9 mouse cellular contexts compared by ENCODE assay signal in the genomic region with DNA sequence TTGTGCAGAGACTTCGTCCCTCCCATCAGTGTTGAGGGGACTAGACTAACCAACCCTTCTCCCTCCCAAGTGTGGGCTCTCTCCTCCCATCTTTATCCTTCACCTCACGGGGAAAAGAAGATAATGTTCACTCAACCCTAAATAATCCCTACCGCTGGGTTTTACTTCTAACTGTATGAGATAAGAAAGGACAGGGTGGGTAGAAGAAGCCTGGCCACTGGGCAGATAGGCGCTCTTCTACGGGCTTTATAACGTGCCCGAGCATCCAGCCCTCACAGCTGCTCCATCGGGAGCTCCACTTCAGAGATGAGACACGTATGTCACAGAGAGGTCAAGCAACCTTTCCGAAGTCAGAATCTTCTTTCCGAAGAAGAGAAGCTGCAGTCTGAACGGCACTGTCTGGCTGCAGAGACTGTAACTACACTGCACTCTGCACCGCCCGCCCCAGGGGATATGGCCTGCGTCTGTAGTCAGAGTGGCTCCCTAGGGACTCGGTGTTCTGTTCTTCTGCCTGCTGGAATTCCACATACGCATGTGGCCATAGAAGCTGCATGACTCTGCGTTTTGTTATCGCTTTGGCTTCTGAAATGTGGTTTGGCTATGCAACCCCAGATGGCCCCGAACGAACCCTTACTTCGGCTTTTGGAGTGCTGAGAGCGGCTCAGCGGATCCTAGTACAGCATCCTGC. TPM values are rescaled to one million over a fixed set of nuclear protein-coding genes. Genes with fewer than 3 reads are reported as not detected.
DNase-seq lines count a peak whose midpoint lies in the region; ATAC-seq and TF ChIP-seq lines count a peak whose summit lies in the region.
"Had no signal": no experiment of that assay in that cellular context is flagged by ENCODE, and none has a peak within 500 bp of the region (broad histone marks: within the 10 kb centered on the region; RNA-seq: fewer than 3 reads in every experiment).

No protein-coding gene starts in this region.

- H3K36me3 ChIP-seq in ES-E14 (ENCODE audit: control insufficient read depth, insufficient read depth, low read length, poor library complexity, severe bottlenecking) = peaks cover 28% of the 10 kb centered on the region
- H3K36me3 ChIP-seq in heart, embryonic 10.5 days = peaks cover 57% of the 10 kb centered on the region
- peaks cover 32% of the 10 kb centered on the region for H3K36me3 ChIP-seq in liver, embryonic 13.5 days

- ATAC-seq in liver, embryonic 13.5 days (ENCODE audit: low read depth) = peak; percentile 88
- ATAC-seq: midbrain, embryonic 13.5 days had no signal

- H3K27ac ChIP-seq in ES-E14 (ENCODE audit: insufficient read depth, low read depth, low read length, poor library complexity, severe bottlenecking) = no peak overlapping the region
- peak overlapping the region; percentile 25; the same call in 1 of the 2 replicates for H3K27ac ChIP-seq in heart, embryonic 10.5 days
- H3K27ac ChIP-seq in liver, embryonic 13.5 days = peak overlapping the region; percentile 81
- H3K27ac ChIP-seq: midbrain, embryonic 13.5 days had no signal

- H3K4me2 ChIP-seq in liver, embryonic 13.5 days = peak overlapping the region; percentile 69
- H3K4me2 ChIP-seq: midbrain, embryonic 13.5 days had no signal

- no peak overlapping the region for H3K9ac ChIP-seq in ES-E14 (ENCODE audit: insufficient read depth, low read depth, low read length, poor library complexity, severe bottlenecking)
- peak overlapping the region; percentile 57 for H3K9ac ChIP-seq in liver, embryonic 13.5 days
- H3K9ac ChIP-seq: midbrain, embryonic 13.5 days had no signal

- H3K4me3 ChIP-seq in ES-E14 (ENCODE audit: insufficient read depth in 1 of 2, low read depth in 1 of 2, low read length in 2 of 2, poor library complexity in 1 of 2, severe bottlenecking in 1 of 2) = no peak overlapping the region
- no peak overlapping the region for H3K4me3 ChIP-seq in heart, embryonic 10.5 days
- H3K4me3 ChIP-seq in liver, embryonic 13.5 days (replicated peaks) = peak overlapping the region; percentile 42
- H3K4me3 ChIP-seq: midbrain, embryonic 13.5 days had no signal

- 68% methylated on average over 24 of the region's 24 CpGs for WGBS in heart, embryonic 10.5 days
- 32% methylated on average over 24 of the region's 24 CpGs for WGBS in liver, embryonic 13.5 days (ENCODE audit: insufficient replicate concordance)

- H3K4me1 ChIP-seq in ES-E14 (ENCODE audit: control insufficient read depth in 2 of 2, insufficient read depth in 2 of 2, low read length in 2 of 2, poor library complexity in 1 of 2) = peaks cover 0 to 5% of the 10 kb centered on the region in 2 experiments; a peak in 1 of 4 replicates
- peaks cover 22% of the 10 kb centered on the region for H3K4me1 ChIP-seq in heart, embryonic 10.5 days
- H3K4me1 ChIP-seq in liver, embryonic 13.5 days (replicated peaks) = peaks cover 57% of the 10 kb centered on the region

- no peak for DNase-seq in ES-E14 (ENCODE audit: low read depth, low spot score)
- peak; percentile 91 for DNase-seq in MN1 (ENCODE audit: low spot score)
- no peak for DNase-seq in heart, embryonic 10.5 days (ENCODE audit: low spot score)
- DNase-seq in liver, embryonic 13.5 days = no peak
- DNase-seq in left cerebral cortex, adult 9 months (ENCODE audit: low spot score in 2 of 2) = no peak
- DNase-seq in layer of hippocampus, adult 9-10 months (ENCODE audit: low spot score) = no peak
- DNase-seq in adrenal gland, adult (ENCODE audit: inconsistent age in 2 of 2, low spot score in 1 of 2) = no peak
- DNase-seq: cerebellum, adult 11 months had no signal

- H3K9me3 ChIP-seq in ES-E14 (ENCODE audit: control insufficient read depth, insufficient read depth, low read depth, low read length) = no peaks in the 10 kb centered on the region
- H3K9me3 ChIP-seq in heart, embryonic 10.5 days = no peaks in the 10 kb centered on the region
- H3K9me3 ChIP-seq in liver, embryonic 13.5 days (replicated peaks) = no peaks in the 10 kb centered on the region
- H3K9me3 ChIP-seq: midbrain, embryonic 13.5 days had no signal

- in situ Hi-C loops in ES-E14 (cut with MboI; ENCODE audit: low sequenced_read_pairs in 2 of 2, unreplicated experiment in 2 of 2) = loop anchor here in 1 of 2 experiments (25.0 kb wide), 1 partner anchor 294 kb away; no protein-coding TSS in a partner anchor

- no peaks in the 10 kb centered on the region for H3K27me3 ChIP-seq in heart, embryonic 10.5 days (ENCODE audit: insufficient read depth, poor library complexity, severe bottlenecking)
- H3K27me3 ChIP-seq in liver, embryonic 13.5 days = no peaks in the 10 kb centered on the region
- H3K27me3 ChIP-seq: midbrain, embryonic 13.5 days had no signal

TF ChIP-seq in ES-E14, 5 proteins besides CTCF, POLR2A, EP300 and RAD21:
- TF ChIP-seq MAFK (IDR thresholded peaks at IDR 0.05; ENCODE audit: insufficient read depth, low read depth, low read length) (0 out of 2 replicates have a peak, but pooled peaks have one; percentile 36), ZNF384 (IDR thresholded peaks at IDR 0.05; ENCODE audit: low read depth, low read length) (no peak), ZC3H11A (IDR thresholded peaks at IDR 0.05; ENCODE audit: borderline replicate concordance, low read depth, low read length) (no peak), CHD2 (IDR thresholded peaks at IDR 0.05; ENCODE audit: low read depth, low read length) (no peak), HCFC1 (IDR thresholded peaks at IDR 0.05; ENCODE audit: borderline replicate concordance, insufficient read depth, low read length) (no peak)

RNA-seq across cellular contexts. Expression of gene Stn1, which starts 18.7 kb away (rescaled TPM):
- total RNA-seq in ES-E14 (2012; rRNA removed) = 20.2 and 22.9 TPM in 2 replicates
- polyA plus RNA-seq in heart, embryonic 10.5 days (2016; fragmentation: Nextera tagmentation; extraction: Ambion mirVana) = 42.2 and 53.8 TPM in 2 replicates
- 11.6 and 12.7 TPM in 2 replicates for polyA plus RNA-seq in liver, embryonic 13.5 days (2015; fragmentation: Nextera tagmentation; extraction: Ambion mirVana)

RNA-seq across cellular contexts. Expression of gene Sh3pxd2a, which starts 54.4 kb away (rescaled TPM):
- 12.3 and 13.0 TPM in 2 replicates for total RNA-seq in ES-E14 (2012; rRNA removed)
- 3.4 and 3.9 TPM in 2 replicates for polyA plus RNA-seq in heart, embryonic 10.5 days (2016; fragmentation: Nextera tagmentation; extraction: Ambion mirVana)
- polyA plus RNA-seq in liver, embryonic 13.5 days (2015; fragmentation: Nextera tagmentation; extraction: Ambion mirVana) = 0.54 and 0.62 TPM in 2 replicates
